Mouse (Mus musculus): Measurements from ENCODE around the gene Ush2a. TPM values are rescaled to one million over a fixed set of nuclear protein-coding genes. Genes with fewer than 3 reads are reported as not detected.

The Ush2a gene
- polyA plus RNA-seq, 1 experiment from 2014 or later = 0.03 TPM

- H3K4me3 ChIP-seq (ENCODE audit: low read length) = no peak overlapping the region
- peaks cover 3% of the 10 kb centered on the region for H3K4me1 ChIP-seq (ENCODE audit: control insufficient read depth, insufficient read depth, low read length)
- no peaks in the 10 kb centered on the region for H3K36me3 ChIP-seq (ENCODE audit: control insufficient read depth, insufficient read depth)
- H3K4me2 ChIP-seq (ENCODE audit: low read depth, low read length) = no peak overlapping the region
- no peaks in the 10 kb centered on the region for H3K27me3 ChIP-seq (ENCODE audit: control insufficient read depth, insufficient read depth, low read length)
- no peak overlapping the region for H3K9ac ChIP-seq (ENCODE audit: low read length)
- no peak for ATAC-seq (replicated peaks; ENCODE audit: extremely low read depth, insufficient read depth, low FRiP score)
- H3K9me3 ChIP-seq (replicated peaks; ENCODE audit: control insufficient read depth, low read length) = no peaks in the 10 kb centered on the region
- WGBS = 81% methylated on average over 7 of the region's 7 CpGs
- no peak overlapping the region for H3K27ac ChIP-seq (ENCODE audit: low read length)
Observed at GRCm38 (mm10) chr1:188772516-188773229, 510.9 kb downstream of the Ush2a start.

DNA sequence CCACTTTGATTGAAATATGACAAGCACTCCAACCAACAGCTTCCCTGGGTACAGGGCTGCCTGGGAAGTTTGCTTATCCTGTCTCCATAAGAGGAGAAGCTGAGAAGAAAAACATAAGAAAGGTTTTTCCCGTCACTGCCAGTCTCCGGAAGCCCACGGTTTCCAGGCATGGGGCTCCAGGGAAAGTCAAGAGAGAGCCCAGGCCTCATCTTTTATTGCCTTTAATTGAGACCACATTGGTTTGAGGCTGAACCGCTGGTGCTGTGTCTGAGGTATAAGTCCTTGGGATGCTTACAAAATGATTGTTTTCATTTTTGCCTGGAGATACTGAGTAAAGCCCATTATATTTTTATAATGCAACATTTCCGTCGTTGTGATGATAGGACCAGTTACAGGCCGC is 511.8 kb downstream of the Ush2a start:
- no peaks in the 10 kb centered on the region for H3K36me3 ChIP-seq (ENCODE audit: control insufficient read depth, insufficient read depth)
- no peaks in the 10 kb centered on the region for H3K9me3 ChIP-seq (replicated peaks; ENCODE audit: control insufficient read depth, low read length)
- H3K4me2 ChIP-seq (ENCODE audit: low read depth, low read length) = no peak overlapping the region
- peaks cover 3% of the 10 kb centered on the region for H3K4me1 ChIP-seq (ENCODE audit: control insufficient read depth, insufficient read depth, low read length)
- no peak overlapping the region for H3K27ac ChIP-seq (ENCODE audit: low read length)
- H3K4me3 ChIP-seq (ENCODE audit: low read length) = no peak overlapping the region
- H3K27me3 ChIP-seq (ENCODE audit: control insufficient read depth, insufficient read depth, low read length) = no peaks in the 10 kb centered on the region
- no peak for ATAC-seq (replicated peaks; ENCODE audit: extremely low read depth, insufficient read depth, low FRiP score)
- no peak overlapping the region for H3K9ac ChIP-seq (ENCODE audit: low read length)
- 78% methylated on average over 7 of the region's 7 CpGs for WGBS

DNA sequence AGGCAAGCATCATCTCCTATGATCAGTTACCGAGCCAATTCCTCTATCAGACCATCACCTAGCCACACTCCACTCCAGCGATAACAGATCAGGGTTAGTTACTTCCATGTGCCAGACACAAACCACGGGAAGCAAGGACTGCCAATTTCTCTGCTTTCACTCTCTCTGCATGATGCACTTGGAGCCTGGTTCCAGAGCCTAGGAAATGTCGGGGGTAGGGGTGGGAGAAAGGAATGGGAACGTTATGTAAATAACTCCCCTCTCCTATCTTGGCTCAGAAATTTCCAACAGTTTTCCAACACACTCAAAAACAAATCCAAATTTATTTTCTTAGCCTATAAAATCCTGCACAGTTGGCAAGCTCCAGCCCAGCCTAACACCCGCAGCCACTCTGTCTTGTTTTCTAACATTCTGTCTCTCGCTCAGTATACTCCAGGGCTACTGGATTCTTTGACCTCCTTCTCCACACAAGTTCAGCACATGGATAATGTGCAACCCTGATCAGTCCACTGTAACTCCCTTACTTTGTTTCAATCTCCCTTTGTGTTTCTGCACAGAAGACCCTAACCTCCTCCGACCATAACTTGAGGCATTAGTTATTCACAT is 515.8 kb downstream of the Ush2a start:
- Histone ChIP-seq H3K4me3 (ENCODE audit: low read length) (no peak overlapping the region), H3K4me2 (ENCODE audit: low read depth, low read length) (no peak overlapping the region), H3K27ac (ENCODE audit: low read length) (no peak overlapping the region), H3K9me3 (replicated peaks; ENCODE audit: control insufficient read depth, low read length) (no peaks in the 10 kb centered on the region), H3K36me3 (ENCODE audit: control insufficient read depth, insufficient read depth) (no peaks in the 10 kb centered on the region), H3K9ac (ENCODE audit: low read length) (no peak overlapping the region), H3K27me3 (ENCODE audit: control insufficient read depth, insufficient read depth, low read length) (no peaks in the 10 kb centered on the region), H3K4me1 (ENCODE audit: control insufficient read depth, insufficient read depth, low read length) (peaks cover 3% of the 10 kb centered on the region)
- no peak for ATAC-seq (replicated peaks; ENCODE audit: extremely low read depth, insufficient read depth, low FRiP score)
- whole genome bisulfite sequencing = 66% methylated on average over 8 of the region's 8 CpGs

DNA sequence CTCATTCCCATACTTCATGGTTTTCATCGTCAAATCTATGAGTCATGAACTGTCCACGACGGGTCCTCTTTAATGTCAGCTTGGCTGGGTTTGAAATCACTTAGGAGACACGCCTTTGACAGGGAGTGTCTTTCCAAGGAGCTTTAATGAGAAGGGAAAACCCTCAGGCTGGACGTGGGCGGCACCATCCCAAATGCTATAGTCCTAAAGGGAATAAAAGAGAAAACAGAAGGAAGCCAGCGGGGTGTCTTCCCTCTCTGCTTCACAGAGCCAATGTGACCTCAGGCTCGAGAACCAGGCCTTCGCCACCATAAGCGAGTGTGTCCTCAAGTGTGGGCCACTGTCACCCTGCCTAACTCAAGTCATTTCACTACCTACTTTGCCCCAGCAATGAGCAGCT is 523.2 kb downstream of the Ush2a start:
- Histone ChIP-seq H3K27me3 (ENCODE audit: control insufficient read depth, insufficient read depth, low read length) (no peaks in the 10 kb centered on the region), H3K36me3 (ENCODE audit: control insufficient read depth, insufficient read depth) (no peaks in the 10 kb centered on the region), H3K27ac (ENCODE audit: low read length) (no peak overlapping the region), H3K9me3 (replicated peaks; ENCODE audit: control insufficient read depth, low read length) (no peaks in the 10 kb centered on the region), H3K4me2 (ENCODE audit: low read depth, low read length) (no peak overlapping the region), H3K9ac (ENCODE audit: low read length) (no peak overlapping the region), H3K4me3 (ENCODE audit: low read length) (no peak overlapping the region), H3K4me1 (ENCODE audit: control insufficient read depth, insufficient read depth, low read length) (no peaks in the 10 kb centered on the region)
- 78% methylated on average over 10 of the region's 10 CpGs for WGBS
- no peak for ATAC-seq (replicated peaks; ENCODE audit: extremely low read depth, insufficient read depth, low FRiP score)

DNA sequence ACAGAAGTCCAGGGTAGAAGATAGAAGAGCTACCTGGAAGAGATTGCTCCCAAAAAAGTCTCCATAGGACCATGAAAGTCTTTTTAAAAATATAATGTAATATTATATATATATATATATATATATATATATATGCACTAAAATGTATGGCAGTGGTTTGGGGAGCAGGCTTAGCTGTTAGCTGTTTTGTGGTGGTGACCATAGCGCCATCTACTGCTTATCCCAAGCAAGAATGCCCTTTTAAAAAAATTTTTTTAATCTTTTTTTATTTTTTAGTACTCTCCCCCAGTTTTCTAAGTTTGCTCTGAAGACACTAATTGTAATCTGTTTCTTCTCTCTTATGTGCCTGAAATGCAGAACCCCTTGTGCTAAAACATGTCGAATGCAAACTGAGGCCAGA is 543.2 kb downstream of the Ush2a start:
- WGBS = 25% methylated on average over 2 of the region's 2 CpGs
- no peaks in the 10 kb centered on the region for H3K9me3 ChIP-seq (replicated peaks; ENCODE audit: control insufficient read depth, low read length)

GRCm38 (mm10) chr1:188805852-188806251 is 544.0 kb downstream of the Ush2a start:
- no peak overlapping the region for H3K4me3 ChIP-seq (ENCODE audit: low read length)
- no peak for ATAC-seq (replicated peaks; ENCODE audit: extremely low read depth, insufficient read depth, low FRiP score)
- no peaks in the 10 kb centered on the region for H3K4me1 ChIP-seq (ENCODE audit: control insufficient read depth, insufficient read depth, low read length)
- 63% methylated on average over 4 of the region's 4 CpGs for WGBS
- no peaks in the 10 kb centered on the region for H3K27me3 ChIP-seq (ENCODE audit: control insufficient read depth, insufficient read depth, low read length)
- H3K27ac ChIP-seq (ENCODE audit: low read length) = no peak overlapping the region
- no peak overlapping the region for H3K9ac ChIP-seq (ENCODE audit: low read length)
- H3K4me2 ChIP-seq (ENCODE audit: low read depth, low read length) = no peak overlapping the region
- no peaks in the 10 kb centered on the region for H3K36me3 ChIP-seq (ENCODE audit: control insufficient read depth, insufficient read depth)
- no peaks in the 10 kb centered on the region for H3K9me3 ChIP-seq (replicated peaks; ENCODE audit: control insufficient read depth, low read length)

More for the DNA sequence above, 543.2 kb downstream of the Ush2a start:
- H3K27ac ChIP-seq (ENCODE audit: low read length) = no peak overlapping the region
- ATAC-seq (replicated peaks; ENCODE audit: extremely low read depth, insufficient read depth, low FRiP score) = no peak
- no peaks in the 10 kb centered on the region for H3K36me3 ChIP-seq (ENCODE audit: control insufficient read depth, insufficient read depth)
- no peak overlapping the region for H3K9ac ChIP-seq (ENCODE audit: low read length)
- H3K4me2 ChIP-seq (ENCODE audit: low read depth, low read length) = no peak overlapping the region
- H3K27me3 ChIP-seq (ENCODE audit: control insufficient read depth, insufficient read depth, low read length) = no peaks in the 10 kb centered on the region
- no peak overlapping the region for H3K4me3 ChIP-seq (ENCODE audit: low read length)
- no peaks in the 10 kb centered on the region for H3K4me1 ChIP-seq (ENCODE audit: control insufficient read depth, insufficient read depth, low read length)

GRCm38 (mm10) chr1:188810631-188811030 is 548.8 kb downstream of the Ush2a start:
- H3K4me2 ChIP-seq (ENCODE audit: low read depth, low read length) = no peak overlapping the region
- no peaks in the 10 kb centered on the region for H3K9me3 ChIP-seq (replicated peaks; ENCODE audit: control insufficient read depth, low read length)
- no peaks in the 10 kb centered on the region for H3K36me3 ChIP-seq (ENCODE audit: control insufficient read depth, insufficient read depth)
- no peak overlapping the region for H3K9ac ChIP-seq (ENCODE audit: low read length)
- no peaks in the 10 kb centered on the region for H3K4me1 ChIP-seq (ENCODE audit: control insufficient read depth, insufficient read depth, low read length)
- no peaks in the 10 kb centered on the region for H3K27me3 ChIP-seq (ENCODE audit: control insufficient read depth, insufficient read depth, low read length)
- no peak for ATAC-seq (replicated peaks; ENCODE audit: extremely low read depth, insufficient read depth, low FRiP score)
- H3K4me3 ChIP-seq (ENCODE audit: low read length) = no peak overlapping the region
- WGBS = 70% methylated on average over 9 of the region's 9 CpGs
- no peak overlapping the region for H3K27ac ChIP-seq (ENCODE audit: low read length)

- Histone ChIP-seq H3K4me2 (ENCODE audit: low read depth, low read length) (no peak overlapping the region), H3K4me1 (ENCODE audit: control insufficient read depth, insufficient read depth, low read length) (no peaks in the 10 kb centered on the region), H3K27ac (ENCODE audit: low read length) (no peak overlapping the region), H3K9me3 (replicated peaks; ENCODE audit: control insufficient read depth, low read length) (no peaks in the 10 kb centered on the region), H3K9ac (ENCODE audit: low read length) (no peak overlapping the region), H3K4me3 (ENCODE audit: low read length) (no peak overlapping the region), H3K36me3 (ENCODE audit: control insufficient read depth, insufficient read depth) (no peaks in the 10 kb centered on the region), H3K27me3 (ENCODE audit: control insufficient read depth, insufficient read depth, low read length) (no peaks in the 10 kb centered on the region)
- 81% methylated on average over 7 of the region's 7 CpGs for WGBS
- no peak for ATAC-seq (replicated peaks; ENCODE audit: extremely low read depth, insufficient read depth, low FRiP score)
Observed at GRCm38 (mm10) chr1:188815072-188815471, 553.2 kb downstream of the Ush2a start.

DNA sequence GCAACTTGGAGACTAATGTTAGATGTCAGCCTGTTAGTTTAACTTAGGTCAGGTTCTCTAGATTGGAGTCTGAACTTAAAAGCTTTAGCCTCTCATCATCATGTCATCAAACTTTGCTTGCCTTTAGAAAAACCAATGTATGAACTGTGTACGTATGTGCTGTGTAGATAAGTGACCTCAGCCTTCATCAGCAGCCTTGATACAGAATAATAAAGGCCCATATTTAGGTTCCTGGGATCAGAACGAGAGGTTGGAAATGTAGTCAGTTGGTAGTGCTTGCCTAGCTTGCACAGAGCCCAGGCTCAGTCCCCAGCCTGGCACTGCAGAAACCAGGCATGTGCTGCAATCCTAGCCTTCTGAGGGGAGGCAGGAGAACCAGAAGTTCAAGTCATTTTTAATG is 562.4 kb downstream of the Ush2a start:
- Histone ChIP-seq H3K4me1 (ENCODE audit: control insufficient read depth, insufficient read depth, low read length) (no peaks in the 10 kb centered on the region), H3K4me2 (ENCODE audit: low read depth, low read length) (no peak overlapping the region), H3K9me3 (replicated peaks; ENCODE audit: control insufficient read depth, low read length) (no peaks in the 10 kb centered on the region), H3K27me3 (ENCODE audit: control insufficient read depth, insufficient read depth, low read length) (no peaks in the 10 kb centered on the region), H3K36me3 (ENCODE audit: control insufficient read depth, insufficient read depth) (no peaks in the 10 kb centered on the region), H3K4me3 (ENCODE audit: low read length) (no peak overlapping the region), H3K27ac (ENCODE audit: low read length) (no peak overlapping the region), H3K9ac (ENCODE audit: low read length) (no peak overlapping the region)
- 72% methylated on average over 2 of the region's 2 CpGs for WGBS
- ATAC-seq (replicated peaks; ENCODE audit: extremely low read depth, insufficient read depth, low FRiP score) = no peak

All from heart, embryonic 16.5 days (tissue).